Mouse (Mus musculus): ENCODE measurements at regions not wholly inside any gene's neighbourhood (a gene's known extent, or its start where the extent isn't known, plus 50 kb on each side); places are given as distances from the start of the nearest gene placed in this dataset.
A peak's percentile ranks its signal among the peaks of the same experiment; 100 is the strongest.

GRCm38 (mm10) chr7:123642596-123642995 is 142.3 kb upstream of the Zkscan2 start:
- Histone ChIP-seq H3K9me3 (replicated peaks; ENCODE audit: control insufficient read depth, insufficient read depth, low read length, poor library complexity, severe bottlenecking) (no peaks in the 10 kb centered on the region), H3K27me3 (ENCODE audit: control insufficient read depth, insufficient read depth, low read length, poor library complexity, severe bottlenecking) (no peaks in the 10 kb centered on the region), H3K4me1 (ENCODE audit: control insufficient read depth, insufficient read depth, low read length) (peaks cover 1% of the 10 kb centered on the region), H3K4me3 (ENCODE audit: low read depth, low read length) (no peak overlapping the region), H3K36me3 (ENCODE audit: control insufficient read depth, insufficient read depth, low read length, poor library complexity, severe bottlenecking) (no peaks in the 10 kb centered on the region), H3K9ac (ENCODE audit: low read depth, poor library complexity, severe bottlenecking) (no peak overlapping the region), H3K27ac (ENCODE audit: insufficient read depth, low read length) (no peak overlapping the region)
- TF ChIP-seq CTCF (IDR thresholded peaks at IDR 0.05; ENCODE audit: low read depth, low read length) (no peak), POLR2A (IDR thresholded peaks at IDR 0.05; ENCODE audit: insufficient read depth, low read length) (no peak), EP300 (IDR thresholded peaks at IDR 0.05; ENCODE audit: insufficient read depth, low read depth, low read length) (no peak)

- TF ChIP-seq POLR2A (IDR thresholded peaks at IDR 0.05; ENCODE audit: insufficient read depth, low read length) (no peak), CTCF (IDR thresholded peaks at IDR 0.05; ENCODE audit: low read depth, low read length) (no peak), EP300 (IDR thresholded peaks at IDR 0.05; ENCODE audit: insufficient read depth, low read depth, low read length) (no peak)
- Histone ChIP-seq H3K27ac (ENCODE audit: insufficient read depth, low read length) (no peak overlapping the region), H3K9ac (ENCODE audit: low read depth, poor library complexity, severe bottlenecking) (no peak overlapping the region), H3K9me3 (replicated peaks; ENCODE audit: control insufficient read depth, insufficient read depth, low read length, poor library complexity, severe bottlenecking) (no peaks in the 10 kb centered on the region), H3K4me3 (ENCODE audit: low read depth, low read length) (no peak overlapping the region), H3K4me1 (ENCODE audit: control insufficient read depth, insufficient read depth, low read length) (peaks cover 1% of the 10 kb centered on the region), H3K27me3 (ENCODE audit: control insufficient read depth, insufficient read depth, low read length, poor library complexity, severe bottlenecking) (no peaks in the 10 kb centered on the region), H3K36me3 (ENCODE audit: control insufficient read depth, insufficient read depth, low read length, poor library complexity, severe bottlenecking) (no peaks in the 10 kb centered on the region)
Measured at GRCm38 (mm10) chr7:123643426-123643825, 143.2 kb upstream of the Zkscan2 start.

GRCm38 (mm10) chr7:123645521-123645920 is 145.3 kb upstream of the Zkscan2 start:
- Histone ChIP-seq H3K4me3 (ENCODE audit: low read depth, low read length) (no peak overlapping the region), H3K9ac (ENCODE audit: low read depth, poor library complexity, severe bottlenecking) (no peak overlapping the region), H3K27ac (ENCODE audit: insufficient read depth, low read length) (no peak overlapping the region), H3K4me1 (ENCODE audit: control insufficient read depth, insufficient read depth, low read length) (peaks cover 1% of the 10 kb centered on the region), H3K27me3 (ENCODE audit: control insufficient read depth, insufficient read depth, low read length, poor library complexity, severe bottlenecking) (no peaks in the 10 kb centered on the region), H3K36me3 (ENCODE audit: control insufficient read depth, insufficient read depth, low read length, poor library complexity, severe bottlenecking) (no peaks in the 10 kb centered on the region), H3K9me3 (replicated peaks; ENCODE audit: control insufficient read depth, insufficient read depth, low read length, poor library complexity, severe bottlenecking) (no peaks in the 10 kb centered on the region)
- no peak for TF ChIP-seq EP300 (IDR thresholded peaks at IDR 0.05; ENCODE audit: insufficient read depth, low read depth, low read length)
- TF ChIP-seq CTCF (IDR thresholded peaks at IDR 0.05; ENCODE audit: low read depth, low read length): no peak
- TF ChIP-seq POLR2A (IDR thresholded peaks at IDR 0.05; ENCODE audit: insufficient read depth, low read length): no peak

GRCm38 (mm10) chr7:123665459-123665858 is 165.2 kb upstream of the Zkscan2 start:
- TF ChIP-seq CTCF (IDR thresholded peaks at IDR 0.05; ENCODE audit: low read depth, low read length) (peak; percentile 4), EP300 (IDR thresholded peaks at IDR 0.05; ENCODE audit: insufficient read depth, low read depth, low read length) (no peak), POLR2A (IDR thresholded peaks at IDR 0.05; ENCODE audit: insufficient read depth, low read length) (no peak)
- H3K9ac ChIP-seq (ENCODE audit: low read depth, poor library complexity, severe bottlenecking): no peak overlapping the region

GRCm38 (mm10) chr7:123684762-123685161 is 184.5 kb upstream of the Zkscan2 start:
- Histone ChIP-seq H3K27me3 (ENCODE audit: control insufficient read depth, insufficient read depth, low read length, poor library complexity, severe bottlenecking) (no peaks in the 10 kb centered on the region), H3K27ac (ENCODE audit: insufficient read depth, low read length) (no peak overlapping the region), H3K4me1 (ENCODE audit: control insufficient read depth, insufficient read depth, low read length) (no peaks in the 10 kb centered on the region), H3K9ac (ENCODE audit: low read depth, poor library complexity, severe bottlenecking) (no peak overlapping the region), H3K4me3 (ENCODE audit: low read depth, low read length) (no peak overlapping the region), H3K9me3 (replicated peaks; ENCODE audit: control insufficient read depth, insufficient read depth, low read length, poor library complexity, severe bottlenecking) (no peaks in the 10 kb centered on the region), H3K36me3 (ENCODE audit: control insufficient read depth, insufficient read depth, low read length, poor library complexity, severe bottlenecking) (no peaks in the 10 kb centered on the region)
- TF ChIP-seq EP300 (IDR thresholded peaks at IDR 0.05; ENCODE audit: insufficient read depth, low read depth, low read length) (no peak), CTCF (IDR thresholded peaks at IDR 0.05; ENCODE audit: low read depth, low read length) (no peak), POLR2A (IDR thresholded peaks at IDR 0.05; ENCODE audit: insufficient read depth, low read length) (no peak)

More at GRCm38 (mm10) chr7:123665459-123665858, 165.2 kb upstream of the Zkscan2 start:
- H3K4me1 ChIP-seq (ENCODE audit: control insufficient read depth, insufficient read depth, low read length): no peaks in the 10 kb centered on the region
- no peaks in the 10 kb centered on the region for H3K9me3 ChIP-seq (replicated peaks; ENCODE audit: control insufficient read depth, insufficient read depth, low read length, poor library complexity, severe bottlenecking)
- H3K36me3 ChIP-seq (ENCODE audit: control insufficient read depth, insufficient read depth, low read length, poor library complexity, severe bottlenecking): no peaks in the 10 kb centered on the region
- no peak overlapping the region for H3K27ac ChIP-seq (ENCODE audit: insufficient read depth, low read length)
- H3K27me3 ChIP-seq (ENCODE audit: control insufficient read depth, insufficient read depth, low read length, poor library complexity, severe bottlenecking): no peaks in the 10 kb centered on the region
- no peak overlapping the region for H3K4me3 ChIP-seq (ENCODE audit: low read depth, low read length)

- Histone ChIP-seq H3K36me3 (ENCODE audit: control insufficient read depth, insufficient read depth, low read length, poor library complexity, severe bottlenecking) (no peaks in the 10 kb centered on the region), H3K9ac (ENCODE audit: low read depth, poor library complexity, severe bottlenecking) (no peak overlapping the region), H3K27me3 (ENCODE audit: control insufficient read depth, insufficient read depth, low read length, poor library complexity, severe bottlenecking) (no peaks in the 10 kb centered on the region), H3K27ac (ENCODE audit: insufficient read depth, low read length) (no peak overlapping the region), H3K9me3 (replicated peaks; ENCODE audit: control insufficient read depth, insufficient read depth, low read length, poor library complexity, severe bottlenecking) (no peaks in the 10 kb centered on the region), H3K4me1 (ENCODE audit: control insufficient read depth, insufficient read depth, low read length) (no peaks in the 10 kb centered on the region), H3K4me3 (ENCODE audit: low read depth, low read length) (no peak overlapping the region)
- TF ChIP-seq POLR2A (IDR thresholded peaks at IDR 0.05; ENCODE audit: insufficient read depth, low read length) (no peak), CTCF (IDR thresholded peaks at IDR 0.05; ENCODE audit: low read depth, low read length) (no peak), EP300 (IDR thresholded peaks at IDR 0.05; ENCODE audit: insufficient read depth, low read depth, low read length) (no peak)
Measured at GRCm38 (mm10) chr7:123686547-123686946, 186.3 kb upstream of the Zkscan2 start.
